ENCODE assay signal across 13 mouse cellular contexts in the genomic region with DNA sequence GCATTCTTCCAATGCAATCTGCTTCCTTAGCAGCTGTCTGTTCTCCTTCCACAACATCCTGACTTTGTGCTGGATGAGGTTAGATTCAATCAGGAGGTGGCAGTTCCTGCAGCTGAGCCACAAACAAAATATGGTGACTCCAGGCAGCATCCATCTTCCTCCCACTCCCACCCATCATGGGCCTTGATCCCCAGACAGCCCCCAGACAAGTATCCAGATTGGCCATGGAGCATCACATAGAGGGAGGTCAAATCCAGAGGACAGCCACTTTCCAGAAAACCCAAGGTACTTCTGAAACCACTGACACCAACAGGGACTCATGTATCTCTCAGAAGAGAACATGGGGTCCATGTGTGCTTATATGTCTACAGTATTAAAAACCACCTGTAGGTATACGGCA. TPM values are rescaled to one million over a fixed set of nuclear protein-coding genes. Genes with fewer than 3 reads are reported as not detected.
A peak's percentile ranks its signal among the peaks of the same experiment; 100 is the strongest.
DNase-seq lines count a peak whose midpoint lies in the region; TF ChIP-seq lines count a peak whose summit lies in the region.
"Not testable (repeated sequence)": the region's sequence is repeated elsewhere in the genome, so short reads cannot be mapped to it uniquely, and the experiment has no call there.
"Had no signal": no experiment of that assay in that cellular context is flagged by ENCODE, and none has a peak within 500 bp of the region (broad histone marks: within the 10 kb centered on the region; RNA-seq: fewer than 3 reads in every experiment).

No protein-coding gene starts in this region.

- H3K4me1 ChIP-seq in cerebellum, adult 2 months (ENCODE audit: control insufficient read depth, insufficient read depth, low read length): not testable (repeated sequence)

- not testable (repeated sequence) for H3K4me3 ChIP-seq in cerebellum, adult 2 months (replicated peaks; ENCODE audit: insufficient read depth, low read depth, low read length)

- TF ChIP-seq CTCF in cerebellum, adult 2 months (IDR thresholded peaks at IDR 0.05; ENCODE audit: borderline replicate concordance, insufficient read depth, low read depth, low read length): not testable (repeated sequence)

- WGBS in cerebellum, adult 2 months: 100% methylated on average over 1 of the region's 1 CpGs

- H3K27ac ChIP-seq in cerebellum, adult 2 months (ENCODE audit: insufficient read depth, low read length): not testable (repeated sequence)

- H3K27me3 ChIP-seq in cerebellum, adult 2 months (ENCODE audit: control insufficient read depth, insufficient read depth, low read length): not testable (repeated sequence)

- peak; percentile 9 to 12 for DNase-seq in cerebellum, adult 2 months
- DNase-seq in gastrocnemius, postnatal 10 days: peak; percentile 7
- peak; percentile 15 for DNase-seq in heart, postnatal 4 days
- DNase-seq in layer of hippocampus, adult 9-11 months: peak; percentile 1
- DNase-seq in lung, postnatal 14 days: peak; percentile 2
- DNase-seq in right cerebral cortex, postnatal 36 days (ENCODE audit: low spot score in 2 of 2): peak; percentile 1 to 9
- DNase-seq in thymus, postnatal 25 days: peak; percentile 2

- TF ChIP-seq POLR2A in cerebellum, adult 2 months (IDR thresholded peaks at IDR 0.05; ENCODE audit: borderline replicate concordance, insufficient read depth, low read length): not testable (repeated sequence)

RNA-seq across cellular contexts. Expression of gene Gm4181, which starts 3.0 kb away (rescaled TPM):
- polyA plus RNA-seq in cerebellum, adult 2 months (2012; rRNA removed): not detected in 2 replicates
- total RNA-seq in gastrocnemius, postnatal 10 days (2021): not detected
- not detected for total RNA-seq in heart, postnatal 4 days (2021)
- total RNA-seq: megakaryocyte, adult 5-6 weeks had no signal
- polyA plus RNA-seq: frontal cortex, adult 2 months; heart, postnatal 0 days; intestine, embryonic 14.5 days; liver, embryonic 12.5 days; stomach, embryonic 15.5 days had no signal

RNA-seq across cellular contexts. Expression of gene Gm17078, which starts 21.3 kb away (rescaled TPM):
- not detected in 2 replicates for polyA plus RNA-seq in cerebellum, adult 2 months (2012; rRNA removed)
- not detected for total RNA-seq in gastrocnemius, postnatal 10 days (2021)
- total RNA-seq in heart, postnatal 4 days (2021): not detected
- total RNA-seq: megakaryocyte, adult 5-6 weeks had no signal
- polyA plus RNA-seq: frontal cortex, adult 2 months; heart, postnatal 0 days; intestine, embryonic 14.5 days; liver, embryonic 12.5 days; stomach, embryonic 15.5 days had no signal

RNA-seq across cellular contexts. Expression of gene Gm17174, which starts 40.5 kb away (rescaled TPM):
- not detected in 2 replicates for polyA plus RNA-seq in cerebellum, adult 2 months (2012; rRNA removed)
- total RNA-seq in gastrocnemius, postnatal 10 days (2021): not detected
- not detected for total RNA-seq in heart, postnatal 4 days (2021)
- total RNA-seq: megakaryocyte, adult 5-6 weeks had no signal
- polyA plus RNA-seq: frontal cortex, adult 2 months; heart, postnatal 0 days; intestine, embryonic 14.5 days; liver, embryonic 12.5 days; stomach, embryonic 15.5 days had no signal

RNA-seq across cellular contexts. Expression of gene Gm17175, which starts 58.6 kb away (rescaled TPM):
- polyA plus RNA-seq in cerebellum, adult 2 months (2012; rRNA removed): not detected in 2 replicates
- total RNA-seq in gastrocnemius, postnatal 10 days (2021): not detected
- not detected for total RNA-seq in heart, postnatal 4 days (2021)
- total RNA-seq: megakaryocyte, adult 5-6 weeks had no signal
- polyA plus RNA-seq: frontal cortex, adult 2 months; heart, postnatal 0 days; intestine, embryonic 14.5 days; liver, embryonic 12.5 days; stomach, embryonic 15.5 days had no signal
